Mouse (Mus musculus) ES-Bruce4 (cell line): Measurements from ENCODE around the gene Lenep.
A peak's percentile ranks its signal among the peaks of the same experiment; 100 is the strongest.

Experiments used
- CTCF ChIP-seq: IDR thresholded peaks from one replicate; pipeline ENCODE4 v1.8.1; 2011; ENCODE audit warnings: low read depth, low read length
- EP300 ChIP-seq: IDR thresholded peaks from 2 replicates; pipeline ENCODE4 v1.6.1; 2011; ENCODE audit warnings: low read depth, low read length; ENCODE audit not compliant: insufficient read depth
- POLR2A ChIP-seq: IDR thresholded peaks from one replicate; pipeline ENCODE4 v1.8.1; 2011; ENCODE audit warnings: low read length; ENCODE audit not compliant: insufficient read depth

- TF ChIP-seq POLR2A: peak; percentile 72
- TF ChIP-seq CTCF: no peak
- 0 out of 2 replicates have a peak, but pooled peaks have one; percentile 21 for TF ChIP-seq EP300
These were observed 27.9 kb upstream of the Lenep start, which contains the start of gene Pygo2 for GRCm38 (mm10) chr3:89430171-89431159.
